Mouse (Mus musculus) hindbrain, embryonic 14.5 days (tissue): Measurements from ENCODE around the gene Tgfbi. TPM values are rescaled to one million over a fixed set of nuclear protein-coding genes. Genes with fewer than 3 reads are reported as not detected.

Experiments
- polyA plus RNA-seq: library from polyadenylated mRNA; unstranded; fragments of >200 nt; fragmentation: Nextera tagmentation; extraction: Ambion mirVana; gene quantifications from 2 replicates; pipeline ENCODE4 v1.2.1, GENCODE M21; 2014

Tgfbi gene
- polyA plus RNA-seq, 1 experiment from 2014 or later, result 7.1 TPM

Other genes starting within 250 kb of the Tgfbi start
- gene Gm3045, start 182.9 kb upstream of the Tgfbi start, polyA plus RNA-seq, result not detected in 2 replicates
- 0.08 TPM in 1 of 2 replicates, not detected in the other for gene Slc25a48, start 171.2 kb upstream of the Tgfbi start, polyA plus RNA-seq
- not detected in 2 replicates for gene Il9, start 127.3 kb upstream of the Tgfbi start, polyA plus RNA-seq
- 3.9 and 4.1 TPM in 2 replicates for gene Fbxl21, start 87.1 kb upstream of the Tgfbi start, polyA plus RNA-seq
- not detected in 2 replicates for gene Lect2, start 61.0 kb upstream of the Tgfbi start, polyA plus RNA-seq
- gene Smad5, start 93.5 kb downstream of the Tgfbi start, polyA plus RNA-seq, result 32.3 and 33.8 TPM in 2 replicates
- 2.8 and 2.9 TPM in 2 replicates for gene Gm45623, start 144.3 kb downstream of the Tgfbi start, polyA plus RNA-seq